In genomic region chr14:84444663-84445502, GRCm38 (mm10) we compare ENCODE assay signal across 8 mouse cellular contexts. TPM values are rescaled to one million over a fixed set of nuclear protein-coding genes. Genes with fewer than 3 reads are reported as not detected.
A peak's percentile ranks its signal among the peaks of the same experiment; 100 is the strongest.
DNase-seq lines count a peak whose midpoint lies in the region; ATAC-seq and TF ChIP-seq lines count a peak whose summit lies in the region.

No protein-coding gene starts in this region.

- under 1% methylated on average over 20 of the region's 21 CpGs for WGBS in heart, embryonic 14.5 days
- 2% methylated on average over 19 of the region's 21 CpGs for WGBS in liver, embryonic 12.5 days (ENCODE audit: insufficient replicate concordance)

- H3K27ac ChIP-seq in cortical plate, adult 2 months (ENCODE audit: insufficient read depth, low read length), result peak overlapping the region; percentile 48; the same call in 1 of the 2 replicates
- no peak overlapping the region for H3K27ac ChIP-seq in heart, embryonic 14.5 days (replicated peaks in 1 of 2; ENCODE audit: control insufficient read depth in 1 of 2, insufficient read depth in 1 of 2, low read depth in 2 of 2, low read length in 2 of 2)
- H3K27ac ChIP-seq in liver, embryonic 12.5 days, result no peak overlapping the region

- H3K4me2 ChIP-seq in heart, embryonic 14.5 days (ENCODE audit: low read length), result peak overlapping the region; percentile 99
- peak overlapping the region; percentile 70 for H3K4me2 ChIP-seq in liver, embryonic 12.5 days

- no peak for ATAC-seq in heart, embryonic 14.5 days (ENCODE audit: insufficient number of reproducible peaks, insufficient read depth, low FRiP score, low read depth)
- ATAC-seq in liver, embryonic 12.5 days, result no peak

- DNase-seq in adrenal gland, adult 2 months, result peak; percentile 14
- DNase-seq in adrenal gland, adult 18-20 months (ENCODE audit: low spot score in 2 of 2), result no peak
- peak; percentile 45 for DNase-seq in kidney, postnatal 10 days
- peak; percentile 57 for DNase-seq in retina, embryonic 14.5 days (ENCODE audit: low spot score)
- no peak for DNase-seq in urinary bladder, adult 18-20 months (ENCODE audit: low spot score in 2 of 2)

- no peak for TF ChIP-seq CTCF in cortical plate, adult 2 months (IDR thresholded peaks at IDR 0.05; ENCODE audit: extremely low read depth, insufficient read depth, low read length)

- no peaks in the 10 kb centered on the region for H3K9me3 ChIP-seq in heart, embryonic 14.5 days (ENCODE audit: control insufficient read depth, low read length)
- no peaks in the 10 kb centered on the region for H3K9me3 ChIP-seq in liver, embryonic 12.5 days (replicated peaks)

- TF ChIP-seq POLR2A in cortical plate, adult 2 months (IDR thresholded peaks at IDR 0.05; ENCODE audit: extremely low read depth, insufficient read depth, low read length), result peak; percentile 39; the same call in 1 of the 2 replicates

- H3K27me3 ChIP-seq in heart, embryonic 14.5 days (ENCODE audit: control insufficient read depth, insufficient read depth, low read length), result peaks cover 39% of the 10 kb centered on the region
- H3K27me3 ChIP-seq in liver, embryonic 12.5 days (replicated peaks), result peaks cover 66% of the 10 kb centered on the region

- H3K4me3 ChIP-seq in cortical plate, adult 2 months (ENCODE audit: insufficient read depth, low read length), result peak overlapping the region; percentile 82
- peak overlapping the region; percentile 63 to 76 for H3K4me3 ChIP-seq in heart, embryonic 14.5 days (ENCODE audit: control insufficient read depth in 1 of 2, insufficient read depth in 1 of 2, low read depth in 1 of 2, low read length in 2 of 2)
- peak overlapping the region; percentile 53 for H3K4me3 ChIP-seq in liver, embryonic 12.5 days

- H3K4me1 ChIP-seq in cortical plate, adult 2 months (ENCODE audit: control insufficient read depth, insufficient read depth, low read length), result no peaks in the 10 kb centered on the region
- peaks cover 13 to 34% of the 10 kb centered on the region in 2 experiments; a peak in 3 of 4 replicates for H3K4me1 ChIP-seq in heart, embryonic 14.5 days (ENCODE audit: control insufficient read depth in 2 of 2, insufficient read depth in 2 of 2, low read length in 2 of 2)
- no peaks in the 10 kb centered on the region; the same call in 1 of the 2 replicates for H3K4me1 ChIP-seq in liver, embryonic 12.5 days

- peak overlapping the region; percentile 62 for H3K9ac ChIP-seq in heart, embryonic 14.5 days (ENCODE audit: low read length)
- H3K9ac ChIP-seq in liver, embryonic 12.5 days, result no peak overlapping the region

- H3K36me3 ChIP-seq in heart, embryonic 14.5 days (ENCODE audit: control insufficient read depth, insufficient read depth, low read length), result no peaks in the 10 kb centered on the region
- no peaks in the 10 kb centered on the region for H3K36me3 ChIP-seq in liver, embryonic 12.5 days

RNA-seq across cellular contexts. Expression of gene Pcdh17, which starts 1.5 kb away (rescaled TPM):
- 1 to 10 TPM; 2.6 to 4.5 TPM for total RNA-seq in adrenal gland, adult 2 months (2021)
- 2.9 and 3.0 TPM in 2 replicates for polyA plus RNA-seq in adrenal gland, adult 2 months (2012; rRNA removed)
- total RNA-seq in adrenal gland, adult 18-20 months (2021), result 1 to 10 TPM; 1.8 to 2.9 TPM
- polyA plus RNA-seq in cortical plate, adult 2 months (2012; rRNA removed), result 10.2 and 11.3 TPM in 2 replicates
- polyA plus RNA-seq in heart, embryonic 14.5 days (2014; fragmentation: Nextera tagmentation; extraction: Ambion mirVana), result 3.5 TPM in 2 replicates
- 1.4 TPM in 2 replicates for polyA plus RNA-seq in liver, embryonic 12.5 days (2016; fragmentation: Nextera tagmentation; extraction: Ambion mirVana)

Comparison
In these comparisons a context has a peak if more than half of its experiments do, and no peak if none do; other contexts are left out.
1. DNase-seq: peak in adrenal gland, adult 2 months (single experiment), kidney, postnatal 10 days (single experiment) and retina, embryonic 14.5 days (single experiment); none in adrenal gland, adult 18-20 months (0 of 2) and urinary bladder, adult 18-20 months (0 of 2).
2. Peak in every context shown above with its lines, with median percentiles within 50 percentile points of each other: H3K4me3 ChIP-seq.